ENCODE assay signal across 8 mouse cellular contexts in the genomic region with DNA sequence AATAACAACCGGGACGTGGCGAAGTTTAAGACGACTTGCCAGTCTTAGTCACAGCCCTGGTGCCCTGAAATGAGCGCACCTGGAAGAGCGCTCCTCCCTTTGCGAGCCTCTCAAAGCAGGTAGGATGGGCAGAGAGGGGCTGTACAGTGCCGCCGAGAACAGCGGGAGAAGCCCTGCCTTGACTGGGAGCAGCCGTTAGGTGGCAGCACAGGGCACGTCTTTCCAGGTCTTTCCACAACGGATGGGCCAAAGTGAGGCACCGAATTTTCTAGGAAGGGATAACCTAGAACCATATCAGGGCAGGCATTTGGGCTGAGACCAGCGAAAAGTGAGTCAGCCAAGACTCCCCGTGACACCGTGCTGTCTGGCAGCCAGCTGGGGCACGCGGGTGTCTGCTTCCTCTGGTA.
DNase-seq lines count a peak whose midpoint lies in the region; ATAC-seq and TF ChIP-seq lines count a peak whose summit lies in the region.

No protein-coding gene starts in this region.

- peak; percentile 68 for TF ChIP-seq RAD21 in MEL (IDR thresholded peaks at IDR 0.05; ENCODE audit: low read depth, low read length)

- no peaks in the 10 kb centered on the region for H3K9me3 ChIP-seq in MEL (replicated peaks; ENCODE audit: insufficient read depth, low read length)
- no peaks in the 10 kb centered on the region; the same call in 1 of the 2 replicates for H3K9me3 ChIP-seq in hindbrain, embryonic 10.5 days
- H3K9me3 ChIP-seq in lung, embryonic 16.5 days (ENCODE audit: control insufficient read depth, low read length), result 0 out of 2 replicates have a peak, but pooled peaks cover 2% of the 10 kb centered on the region

- no peaks in the 10 kb centered on the region for H3K79me2 ChIP-seq in MEL (ENCODE audit: control insufficient read depth, insufficient read depth, low read length, poor library complexity)

- H3K4me2 ChIP-seq in lung, embryonic 16.5 days (ENCODE audit: low read depth, low read length), result peak overlapping the region; percentile 61

- under 1% methylated on average over 19 of the region's 19 CpGs for WGBS in cerebellum, adult 2 months
- 7% methylated on average over 19 of the region's 19 CpGs for WGBS in hindbrain, embryonic 10.5 days
- WGBS in lung, embryonic 16.5 days, result 4% methylated on average over 19 of the region's 19 CpGs

- peak overlapping the region; percentile 63 to 76 for H3K4me3 ChIP-seq in MEL (ENCODE audit: control insufficient read depth in 1 of 2, insufficient read depth in 1 of 2, low read depth in 2 of 2, low read length in 2 of 2)
- H3K4me3 ChIP-seq in cerebellum, adult 2 months (replicated peaks; ENCODE audit: insufficient read depth, low read depth, low read length), result peak overlapping the region; percentile 52
- H3K4me3 ChIP-seq in hindbrain, embryonic 10.5 days, result peak overlapping the region; percentile 49
- peak overlapping the region; percentile 34 for H3K4me3 ChIP-seq in lung, embryonic 16.5 days (ENCODE audit: low read length)

- DNase-seq in MEL (ENCODE audit: low read depth, low spot score), result peak; percentile 82
- DNase-seq in cerebellum, adult 2 months, result peak; percentile 91 to 92
- peak; percentile 78 for DNase-seq in forelimb bud, embryonic 11.5 days (ENCODE audit: low read depth, low spot score)
- peak; percentile 85 for DNase-seq in hindbrain, embryonic 10.5 days (ENCODE audit: low spot score)
- peak; percentile 76 for DNase-seq in layer of hippocampus, adult 9-11 months
- DNase-seq in ovary, postnatal 36 days (ENCODE audit: low spot score), result peak; percentile 86
- DNase-seq in thymus, postnatal 25 days, result peak; percentile 87

- TF ChIP-seq EP300 in MEL (IDR thresholded peaks at IDR 0.05; ENCODE audit: low read depth in 1 of 2, low read length in 2 of 2), result no peak

- H3K27me3 ChIP-seq in MEL (ENCODE audit: control insufficient read depth in 1 of 2, insufficient read depth in 2 of 2, low read length in 2 of 2), result no peaks in the 10 kb centered on the region
- H3K27me3 ChIP-seq in cerebellum, adult 2 months (ENCODE audit: control insufficient read depth, insufficient read depth, low read length), result no peaks in the 10 kb centered on the region
- peaks cover 7% of the 10 kb centered on the region for H3K27me3 ChIP-seq in hindbrain, embryonic 10.5 days (ENCODE audit: insufficient read depth, poor library complexity, severe bottlenecking)
- H3K27me3 ChIP-seq in lung, embryonic 16.5 days (ENCODE audit: control insufficient read depth, insufficient read depth, low read depth, low read length), result no peaks in the 10 kb centered on the region

- peak; percentile 75 for ATAC-seq in lung, embryonic 16.5 days (ENCODE audit: low read depth)

- peak overlapping the region; percentile 53 for H3K9ac ChIP-seq in MEL (ENCODE audit: control insufficient read depth, low read depth, low read length, poor library complexity, severe bottlenecking)
- peak overlapping the region; percentile 57; the same call in 1 of the 2 replicates for H3K9ac ChIP-seq in lung, embryonic 16.5 days (ENCODE audit: low read length)

- no peak overlapping the region for H3K27ac ChIP-seq in MEL (ENCODE audit: control insufficient read depth, low read depth, low read length)
- H3K27ac ChIP-seq in cerebellum, adult 2 months (ENCODE audit: insufficient read depth, low read length), result no peak overlapping the region
- H3K27ac ChIP-seq in hindbrain, embryonic 10.5 days, result peak overlapping the region; percentile 66
- no peak overlapping the region for H3K27ac ChIP-seq in lung, embryonic 16.5 days (ENCODE audit: low read length)

- no peak for TF ChIP-seq POLR2A in MEL (IDR thresholded peaks at IDR 0.05; ENCODE audit: control insufficient read depth in 1 of 2, insufficient read depth in 1 of 2, low read depth in 1 of 2, low read length in 2 of 2, poor library complexity in 1 of 2)
- no peak for TF ChIP-seq POLR2A in cerebellum, adult 2 months (IDR thresholded peaks at IDR 0.05; ENCODE audit: borderline replicate concordance, insufficient read depth, low read length)

- peaks cover 9 to 19% of the 10 kb centered on the region in 2 experiments for H3K4me1 ChIP-seq in MEL (ENCODE audit: control insufficient read depth in 1 of 2, insufficient read depth in 2 of 2, low read length in 2 of 2)
- peaks cover 9% of the 10 kb centered on the region; the same call in 1 of the 2 replicates for H3K4me1 ChIP-seq in cerebellum, adult 2 months (ENCODE audit: control insufficient read depth, insufficient read depth, low read length)
- peaks cover 46% of the 10 kb centered on the region for H3K4me1 ChIP-seq in hindbrain, embryonic 10.5 days (replicated peaks)
- peaks cover 18% of the 10 kb centered on the region for H3K4me1 ChIP-seq in lung, embryonic 16.5 days (replicated peaks; ENCODE audit: control insufficient read depth, insufficient read depth, low read length)

- peaks cover 0 to 15% of the 10 kb centered on the region in 2 experiments; a peak in 2 of 4 replicates for H3K36me3 ChIP-seq in MEL (ENCODE audit: control insufficient read depth in 1 of 2, insufficient read depth in 2 of 2, low read length in 2 of 2)
- no peaks in the 10 kb centered on the region for H3K36me3 ChIP-seq in hindbrain, embryonic 10.5 days
- H3K36me3 ChIP-seq in lung, embryonic 16.5 days (ENCODE audit: control insufficient read depth, insufficient read depth, low read length), result no peaks in the 10 kb centered on the region

- peak; percentile 89 to 96 (median 92) for TF ChIP-seq CTCF in MEL (IDR thresholded peaks at IDR 0.05 in 2 of 3, conservative IDR thresholded peaks at IDR 0.05 in 1 of 3; ENCODE audit: control insufficient read depth in 1 of 3, insufficient read depth in 1 of 3, low read depth in 2 of 3, low read length in 3 of 3, poor library complexity in 1 of 3, severe bottlenecking in 1 of 3)
- peak; percentile 96 for TF ChIP-seq CTCF in cerebellum, adult 2 months (IDR thresholded peaks at IDR 0.05; ENCODE audit: borderline replicate concordance, insufficient read depth, low read depth, low read length)

TF ChIP-seq in MEL, 35 proteins besides CTCF, POLR2A, EP300 and RAD21:
- TF ChIP-seq MXI1 (IDR thresholded peaks at IDR 0.05; ENCODE audit: low read depth, low read length), result peak; percentile 25; the same call in 1 of the 2 replicates
- TF ChIP-seq MAX (IDR thresholded peaks at IDR 0.05; ENCODE audit: low read length), result 0 out of 2 replicates have a peak, but pooled peaks have one; percentile 38
- no peak for TF ChIP-seq JUND (IDR thresholded peaks at IDR 0.05; ENCODE audit: low read depth, low read length)
- no peak for TF ChIP-seq TAL1 (IDR thresholded peaks at IDR 0.05; ENCODE audit: low read length)
- no peak for TF ChIP-seq CHD2 (IDR thresholded peaks at IDR 0.05; ENCODE audit: low read length)
- no peak for TF ChIP-seq USF1 (IDR thresholded peaks at IDR 0.05; ENCODE audit: low read depth, low read length)
- TF ChIP-seq MAFK (IDR thresholded peaks at IDR 0.05; ENCODE audit: borderline replicate concordance, low read depth, low read length), result no peak
- peak; percentile 59 for TF ChIP-seq ZC3H11A (IDR thresholded peaks at IDR 0.05; ENCODE audit: low read depth, low read length)
- no peak for TF ChIP-seq TCF12 (IDR thresholded peaks at IDR 0.05; ENCODE audit: low read depth, low read length)
- no peak for TF ChIP-seq ZMIZ1 (IDR thresholded peaks at IDR 0.05; ENCODE audit: low read depth, low read length)
- TF ChIP-seq RCOR1 (IDR thresholded peaks at IDR 0.05; ENCODE audit: low read depth, low read length), result 0 out of 2 replicates have a peak, but pooled peaks have one; percentile 25
- TF ChIP-seq MYB (IDR thresholded peaks at IDR 0.05; ENCODE audit: low read depth, low read length), result no peak
- TF ChIP-seq CHD1 (IDR thresholded peaks at IDR 0.05; ENCODE audit: low read depth, low read length), result no peak
- no peak for TF ChIP-seq UBTF (IDR thresholded peaks at IDR 0.05; ENCODE audit: borderline replicate concordance, insufficient read depth, low read depth, low read length)
- peak; percentile 86 for TF ChIP-seq SMC3 (IDR thresholded peaks at IDR 0.05; ENCODE audit: low read depth, low read length)
- TF ChIP-seq USF2 (IDR thresholded peaks at IDR 0.05; ENCODE audit: borderline replicate concordance in 1 of 2, insufficient read depth in 1 of 2, low read depth in 1 of 2, low read length in 2 of 2), result no peak
- TF ChIP-seq GATA1 (IDR thresholded peaks at IDR 0.05; ENCODE audit: low read depth, low read length), result no peak
- no peak for TF ChIP-seq POLR2AphosphoS5 (IDR thresholded peaks at IDR 0.05; ENCODE audit: borderline replicate concordance, low read depth, low read length)
- no peak for TF ChIP-seq ELF1 (IDR thresholded peaks at IDR 0.05; ENCODE audit: low read depth, low read length)
- TF ChIP-seq HCFC1 (IDR thresholded peaks at IDR 0.05; ENCODE audit: low read depth, low read length), result 0 out of 2 replicates have a peak, but pooled peaks have one; percentile 28
- peak; percentile 28; the same call in 1 of the 2 replicates for TF ChIP-seq ZNF384 (IDR thresholded peaks at IDR 0.05; ENCODE audit: low read depth, low read length)
- TF ChIP-seq ZKSCAN1 (IDR thresholded peaks at IDR 0.05; ENCODE audit: low read depth, low read length), result no peak
TF ChIP-seq in MEL: peak in this region for 7.
